Mouse (Mus musculus) v-Abl transformed pro-B cells (cell line): Measurements from ENCODE around the gene Ap2a1.

Source experiments
- in situ Hi-C, 2 experiments: fragments of 400-800 bp; cut with MboI; formaldehyde crosslinking; loops; one replicate each; pipeline ENCODE4 v1.15.1; 2025; ENCODE audit not compliant: unreplicated experiment in 2 of 2

Ap2a1 gene

DNA sequence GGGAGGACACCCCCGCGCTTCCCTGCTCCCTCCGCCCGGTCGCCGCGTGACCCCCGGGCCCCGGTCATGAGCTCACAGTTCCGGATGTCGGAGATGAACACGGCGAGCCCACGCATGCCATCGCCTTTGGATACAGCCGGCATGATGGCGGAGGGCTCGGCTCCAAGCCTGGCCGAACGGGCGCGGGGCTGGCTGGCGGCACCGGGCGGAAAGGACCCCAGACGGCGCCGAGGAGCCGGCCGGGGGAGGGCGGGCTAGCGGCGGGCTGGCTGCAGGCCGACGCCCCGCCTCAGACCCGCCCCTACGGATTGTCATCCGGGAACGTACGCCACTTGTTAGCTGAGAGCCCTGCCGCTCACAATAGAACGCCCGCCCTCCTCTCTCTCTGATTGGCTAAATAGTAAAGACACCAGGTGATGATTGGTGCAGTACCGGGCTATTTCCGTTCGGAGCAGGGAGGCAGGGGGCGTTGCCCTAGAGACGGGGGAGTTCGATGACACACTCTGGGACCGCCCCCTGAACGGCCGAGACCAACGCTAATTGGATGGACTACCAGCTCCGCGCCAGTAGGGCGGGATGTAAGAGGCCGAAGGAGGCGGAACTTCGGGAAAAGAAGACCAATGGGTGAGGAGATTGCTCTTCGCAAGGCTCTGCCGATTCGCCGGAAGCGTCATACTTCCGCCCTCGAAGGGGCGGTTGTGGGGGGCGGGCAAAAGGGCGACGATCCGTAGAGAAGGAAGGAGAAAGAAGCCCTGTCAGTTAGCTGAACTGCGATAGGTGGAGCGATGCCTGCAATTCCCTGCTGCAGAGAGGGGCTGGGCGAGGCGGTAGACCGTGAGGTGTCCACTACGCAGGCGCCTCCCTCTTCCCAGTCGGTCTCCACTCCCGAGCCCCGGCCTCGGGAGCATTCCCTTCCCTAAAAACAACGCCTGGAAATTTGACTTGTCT, at the start of gene Ap2a1:
Gene Ap2a1 (minus strand): TSS at position 293 of the 948 bp plus-strand sequence.
- in situ Hi-C loops: loop anchor here in 1 of 2 experiments (25.0 kb wide), 1 partner anchor 1242 kb away; the partner anchor contains the start of gene Klk14

DNA sequence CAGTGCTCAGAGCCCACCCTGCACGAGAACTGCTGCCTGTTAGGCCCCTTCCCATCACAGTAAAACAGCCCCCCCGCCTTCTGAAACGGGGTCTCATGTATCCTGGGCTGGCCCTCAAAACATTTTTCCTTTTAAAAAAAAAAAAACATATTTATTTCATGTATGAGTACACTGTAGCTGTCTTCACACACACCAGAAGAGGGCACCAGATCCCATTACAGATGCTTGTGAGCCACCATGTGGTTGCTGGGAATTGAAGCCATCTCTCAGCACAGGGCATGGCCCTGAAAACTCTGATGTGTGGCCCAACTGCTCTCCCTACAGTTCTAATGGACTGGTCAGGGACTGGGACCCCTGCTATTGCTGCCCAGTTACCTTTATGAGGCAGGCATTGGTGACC, 49.0 kb upstream of the Ap2a1 start:
- in situ Hi-C loops: no loop called here

DNA sequence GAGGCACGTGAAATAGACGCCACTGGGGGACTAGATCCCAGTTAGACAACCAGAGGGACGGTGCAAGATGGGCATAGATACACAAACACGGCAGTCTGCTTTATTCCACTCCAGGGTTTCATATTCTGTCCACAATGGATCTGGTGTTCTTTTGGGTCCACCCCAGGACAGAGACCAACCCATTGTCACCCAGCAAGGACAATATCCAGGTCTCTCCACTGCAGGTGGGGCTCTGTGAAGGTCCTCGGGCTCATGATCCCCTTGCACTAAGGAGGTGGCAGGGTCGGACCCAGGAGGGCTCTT, 45.8 kb upstream of the Ap2a1 start:
- in situ Hi-C loops: no loop called here

DNA sequence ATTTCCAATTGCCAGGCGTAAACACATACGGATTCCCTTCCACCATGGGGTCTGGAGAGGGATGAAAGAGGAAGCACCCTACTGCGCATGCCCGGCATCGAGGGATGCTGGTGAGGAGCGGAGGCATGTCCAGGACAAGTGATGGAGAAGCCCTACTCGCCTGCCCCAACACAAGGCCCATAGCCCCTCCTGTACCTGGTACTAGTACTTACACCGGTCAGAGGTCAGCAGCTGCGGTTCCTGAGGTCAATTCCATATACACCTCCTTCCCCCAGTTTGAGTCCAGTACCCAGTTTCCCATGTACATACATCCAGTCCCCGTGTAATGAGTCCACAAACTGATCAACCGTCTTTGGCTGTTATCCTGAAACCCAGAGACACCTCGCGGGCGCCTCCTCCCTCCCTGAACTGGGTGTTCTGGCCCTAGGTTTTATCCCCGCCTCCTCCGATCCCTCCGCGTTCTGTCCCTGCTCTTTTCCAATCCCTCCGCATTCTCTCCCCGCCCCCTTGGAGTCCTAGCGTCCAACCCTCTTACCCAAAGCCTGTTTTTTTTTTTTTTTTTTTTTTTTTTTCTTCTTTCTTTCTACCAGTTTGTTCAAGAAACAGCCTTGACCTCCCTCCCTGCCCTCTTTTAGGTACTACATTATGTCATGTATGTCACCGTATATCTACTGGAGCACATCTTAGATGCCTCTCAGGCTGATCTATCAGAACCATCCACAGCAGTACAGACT, 45.3 kb upstream of the Ap2a1 start, which contains the start of gene Cpt1c:
Gene Cpt1c (minus strand): TSS at position 469 of the 734 bp plus-strand sequence.
- in situ Hi-C loops: loop anchor here in 1 of 2 experiments (25.0 kb wide), 1 partner anchor 712 kb away; the partner anchor contains the start of genes Acp4 and Gm15517

DNA sequence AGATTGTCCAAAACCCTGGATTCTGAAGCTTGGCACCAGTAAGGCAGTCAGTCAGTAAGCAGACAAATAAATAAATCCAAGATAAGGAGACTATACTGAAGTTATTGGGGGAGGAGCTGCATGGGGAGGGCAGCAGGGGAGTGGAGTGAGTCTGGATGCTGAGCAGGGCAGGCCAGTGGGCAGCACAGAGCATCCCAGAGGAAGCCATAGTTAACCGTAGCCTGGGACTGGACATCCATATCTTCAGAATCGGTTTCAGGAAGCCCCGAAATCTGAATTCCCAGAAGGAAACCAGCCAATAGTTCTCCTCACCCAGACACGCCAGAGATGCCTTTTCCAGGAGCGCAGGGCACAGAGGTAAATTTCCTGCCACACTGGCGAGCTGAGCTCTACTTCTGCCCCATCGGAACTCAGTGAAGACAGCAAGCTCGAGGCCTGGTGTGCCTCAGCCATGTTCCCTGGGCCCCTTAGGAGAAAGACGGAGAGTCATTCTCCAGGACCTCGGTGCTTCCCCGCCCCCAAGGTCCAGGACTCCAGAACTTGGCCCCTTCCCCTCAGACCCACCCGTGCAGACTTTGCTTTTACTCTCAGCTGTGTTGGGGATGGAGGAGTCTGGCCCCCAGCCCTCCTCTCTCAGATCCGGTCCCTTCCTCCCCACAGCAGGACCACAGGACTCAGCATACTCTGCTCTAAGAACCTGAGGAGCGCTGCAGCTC, 44.3 kb upstream of the Ap2a1 start:
- in situ Hi-C loops: loop anchor here in 1 of 2 experiments (25.0 kb wide), 1 partner anchor 711 kb away; the partner anchor contains the start of genes Acp4 and Gm15517

DNA sequence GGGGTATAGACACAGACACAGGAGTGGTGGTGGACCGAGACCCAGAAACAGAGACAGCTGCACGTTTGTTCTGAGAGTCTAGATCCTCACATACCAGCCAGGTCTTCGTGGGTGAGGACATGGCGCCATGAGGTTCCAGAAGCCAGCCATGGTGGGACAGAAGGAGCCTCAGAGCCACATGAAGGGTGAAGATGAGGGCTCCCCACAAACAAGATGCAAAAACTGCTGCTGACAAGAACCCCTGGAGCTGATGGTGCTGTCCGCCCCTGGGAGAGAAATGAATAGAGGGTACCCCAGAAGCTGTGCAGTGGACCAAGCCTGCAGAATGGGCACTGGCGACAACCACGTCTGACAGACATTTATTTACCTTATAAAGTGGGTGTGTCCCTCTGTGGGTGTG, 41.8 kb upstream of the Ap2a1 start:
- in situ Hi-C loops: loop anchor here in 1 of 2 experiments (25.0 kb wide), 1 partner anchor 709 kb away; the partner anchor contains the start of genes Acp4 and Gm15517

DNA sequence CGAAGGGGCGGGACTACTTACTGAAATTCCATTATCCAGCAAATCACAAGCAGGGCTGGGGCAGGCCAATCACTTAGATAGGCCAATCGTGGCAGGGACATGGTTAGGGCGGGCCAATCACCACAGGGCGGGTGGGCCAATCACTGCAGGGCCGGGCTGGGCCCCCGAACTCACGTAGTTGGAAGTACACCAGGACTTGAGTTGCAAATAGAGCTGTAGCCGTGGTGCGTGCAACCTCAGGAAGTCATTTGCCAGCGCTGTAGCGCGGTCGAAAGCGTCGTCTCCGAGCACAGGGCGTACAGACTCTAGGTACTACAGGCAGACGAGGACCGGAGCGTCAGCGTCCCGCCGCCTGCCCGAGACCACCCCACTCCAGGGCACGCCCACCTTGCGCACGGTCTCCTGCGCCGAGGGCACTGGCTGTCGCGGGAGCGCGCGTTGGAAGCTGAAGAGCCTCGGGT, 41.0 kb upstream of the Ap2a1 start:
- in situ Hi-C loops: loop anchor here in 1 of 2 experiments (25.0 kb wide), 1 partner anchor 708 kb away; the partner anchor contains the start of genes Acp4 and Gm15517

DNA sequence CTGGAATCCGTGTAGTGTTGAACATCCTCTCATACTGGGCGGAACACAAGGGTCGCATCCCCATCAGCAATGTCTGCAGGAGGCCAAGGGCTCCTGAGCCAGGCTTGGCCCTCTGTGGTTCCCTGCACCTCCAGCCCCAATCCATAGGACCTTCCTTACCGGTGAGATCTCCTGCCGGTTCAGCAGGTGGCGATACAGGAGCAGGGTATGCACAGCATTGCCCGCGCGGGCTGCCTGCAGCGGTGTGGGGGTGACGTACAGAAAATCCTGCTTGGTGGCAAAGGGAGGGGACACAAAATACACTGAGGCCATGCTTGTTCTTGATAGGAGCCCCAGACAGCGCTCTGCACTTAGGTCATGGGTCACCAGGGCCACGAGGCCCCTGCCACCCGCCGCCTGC, 37.3 kb upstream of the Ap2a1 start:
- in situ Hi-C loops: loop anchor here in 1 of 2 experiments (25.0 kb wide), 1 partner anchor 704 kb away; the partner anchor contains the start of genes Acp4 and Gm15517

DNA sequence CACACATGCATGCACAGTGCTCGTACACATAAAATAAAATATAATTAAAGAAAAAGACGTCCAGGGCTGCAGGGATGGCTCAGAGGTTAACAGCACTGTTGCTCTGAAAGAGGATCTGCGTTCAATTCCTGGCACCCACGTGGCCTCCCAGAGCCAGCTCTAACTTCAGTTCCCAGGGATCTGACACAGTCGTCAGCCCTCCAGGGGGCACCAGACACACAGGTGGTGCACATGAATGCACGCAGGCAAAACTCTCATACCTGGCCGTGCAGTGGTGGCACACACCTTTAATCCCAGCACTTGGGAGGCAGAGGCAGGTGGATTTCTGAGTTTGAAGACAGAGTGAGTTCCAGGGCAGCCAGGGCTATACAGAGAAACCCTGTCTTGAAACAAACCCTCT, 36.7 kb upstream of the Ap2a1 start:
- in situ Hi-C loops: loop anchor here in 1 of 2 experiments (25.0 kb wide), 1 partner anchor 704 kb away; the partner anchor contains the start of genes Acp4 and Gm15517

DNA sequence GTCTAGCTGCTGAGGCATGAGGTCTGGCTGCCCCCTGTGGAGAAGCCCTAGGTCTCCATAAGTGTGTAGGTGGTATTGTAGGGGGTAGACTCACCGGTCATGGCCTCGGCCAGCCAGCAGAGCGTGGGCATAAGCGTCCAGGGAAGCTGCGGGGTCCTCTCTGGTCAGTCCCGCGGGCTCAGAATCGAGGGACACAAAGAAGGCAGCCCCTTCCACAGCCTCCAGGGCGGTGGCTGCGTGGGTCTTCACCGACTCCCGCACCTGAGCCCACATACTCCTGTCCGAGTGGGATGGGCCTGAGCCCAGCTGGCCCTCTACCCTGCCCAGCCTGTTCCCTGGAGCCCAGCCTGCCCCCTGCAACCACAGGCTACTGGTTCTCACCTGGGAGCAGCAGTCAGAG, 35.7 kb upstream of the Ap2a1 start:
- in situ Hi-C loops: loop anchor here in 1 of 2 experiments (25.0 kb wide), 1 partner anchor 703 kb away; the partner anchor contains the start of genes Acp4 and Gm15517

DNA sequence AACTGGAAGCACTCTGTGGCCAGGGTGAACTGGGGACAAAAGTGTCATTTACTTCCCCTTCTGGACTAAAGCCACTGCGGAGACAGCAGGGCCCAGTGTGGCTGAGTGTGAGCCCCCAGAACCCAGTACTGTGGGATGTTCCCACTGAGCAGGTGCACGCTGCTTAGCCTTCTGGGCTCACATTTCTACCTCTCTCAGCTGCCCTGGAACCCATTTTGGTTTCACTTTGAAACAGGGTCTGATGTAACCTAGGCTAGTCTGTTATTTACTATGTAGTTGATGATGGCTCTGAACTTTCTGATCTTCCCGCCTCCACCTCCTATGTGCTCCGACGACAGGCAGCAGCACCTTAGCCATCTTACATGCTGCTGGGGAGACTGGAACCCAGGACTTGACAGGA, 33.5 kb upstream of the Ap2a1 start:
- in situ Hi-C loops: loop anchor here in 1 of 2 experiments (25.0 kb wide), 1 partner anchor 701 kb away; the partner anchor contains the start of genes Acp4 and Gm15517

DNA sequence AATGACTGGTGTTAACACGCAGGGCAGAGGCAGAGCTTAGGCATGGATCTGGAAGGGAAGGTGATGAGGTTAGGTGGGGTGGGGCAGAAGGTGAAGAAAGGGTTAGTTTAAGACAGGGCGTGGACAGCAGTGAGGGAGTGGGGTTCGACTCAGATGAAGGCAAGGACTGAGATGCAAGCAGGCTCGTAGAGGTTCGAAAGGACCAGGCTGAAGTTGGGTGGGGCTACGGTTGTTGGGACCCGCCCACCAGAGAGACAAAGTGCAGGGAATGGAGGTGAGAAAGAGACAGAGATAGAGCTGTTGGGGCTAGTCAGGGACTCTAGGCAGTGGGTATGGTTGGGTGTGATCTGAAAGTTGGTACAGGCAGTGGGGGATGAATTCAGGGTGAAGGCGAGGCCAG, 33.0 kb upstream of the Ap2a1 start:
- in situ Hi-C loops: loop anchor here in 1 of 2 experiments (25.0 kb wide), 1 partner anchor 700 kb away; the partner anchor contains the start of genes Acp4 and Gm15517

DNA sequence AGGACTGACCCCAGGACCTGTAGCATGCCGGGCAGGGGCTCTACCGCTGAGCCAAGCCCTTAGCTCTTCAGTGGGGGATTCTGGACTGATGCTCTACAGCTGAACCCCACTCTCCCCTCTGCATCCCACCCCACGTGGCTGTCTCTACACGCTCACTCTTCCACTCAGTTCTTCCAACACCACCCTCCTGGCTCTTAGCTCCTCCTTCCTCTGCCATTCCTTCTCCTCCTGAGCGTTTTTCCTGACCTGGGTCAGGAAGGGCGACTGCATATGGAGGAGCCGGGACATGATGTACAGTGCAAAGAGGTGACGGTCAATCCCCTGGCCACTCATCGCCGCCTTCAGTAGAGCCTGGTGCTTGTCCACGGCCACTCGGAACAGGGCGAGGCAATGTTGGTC, 31.2 kb upstream of the Ap2a1 start:
- in situ Hi-C loops: loop anchor here in 1 of 2 experiments (25.0 kb wide), 1 partner anchor 698 kb away; the partner anchor contains the start of genes Acp4 and Gm15517

DNA sequence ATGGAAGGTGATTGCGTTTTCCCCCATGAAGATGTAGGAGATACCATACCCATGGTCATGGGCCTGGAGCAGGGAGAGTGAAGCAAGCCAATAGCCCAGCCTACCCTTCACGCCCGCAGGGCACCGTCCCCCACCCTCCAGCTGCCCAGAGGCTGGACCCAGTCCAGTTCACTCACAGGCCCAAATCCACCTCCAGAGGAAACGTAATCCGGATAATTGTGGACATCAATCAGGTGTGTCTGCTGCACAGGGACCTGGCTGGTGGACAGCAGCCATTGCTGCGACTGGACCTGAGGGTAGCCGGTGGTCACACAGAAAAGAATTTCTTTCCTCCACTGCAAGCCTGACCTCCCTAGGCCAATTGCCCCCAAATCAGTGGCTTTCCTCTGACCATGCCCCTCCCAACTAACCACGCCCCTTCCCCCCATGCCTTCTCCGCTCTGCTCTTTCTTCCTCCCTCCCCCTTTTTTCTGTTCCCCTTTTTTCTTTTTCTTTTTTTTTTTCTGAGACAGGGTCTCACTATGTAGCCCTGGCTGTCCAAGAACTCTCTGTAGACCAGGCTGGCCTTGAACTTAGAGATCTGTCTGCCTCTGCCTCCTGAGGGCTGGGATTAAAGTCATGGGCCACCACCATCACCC, 30.7 kb upstream of the Ap2a1 start:
- in situ Hi-C loops: loop anchor here (5.0 to 25.0 kb wide), 5 partner anchors 38 to 698 kb away; partner anchors contain the start of genes Acp4 (in 1 of the 2), Fuz (in 1 of the 2), Gm15517 (in 1 of the 2) and Med25 (in 1 of the 2)

DNA sequence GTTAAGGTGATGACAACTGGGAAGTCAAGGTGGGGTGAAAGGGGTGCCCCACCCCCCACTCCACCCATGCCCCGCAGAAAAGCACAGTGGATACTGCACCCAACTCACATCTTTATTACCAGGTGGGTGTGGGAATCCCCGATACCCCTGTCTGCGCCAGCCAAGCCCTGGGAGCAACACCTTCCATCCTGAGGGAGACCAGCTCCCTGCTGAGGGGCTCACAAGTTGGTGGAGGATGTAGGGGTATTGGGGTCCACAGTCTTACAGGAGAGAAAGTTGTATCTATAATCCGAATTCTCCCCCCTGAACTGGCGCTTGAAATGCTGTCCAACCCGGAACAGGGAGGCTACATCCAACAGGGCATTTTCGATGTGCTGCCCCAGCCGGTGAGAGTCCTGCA, 30.0 kb upstream of the Ap2a1 start:
- in situ Hi-C loops: loop anchor here (5.0 to 25.0 kb wide), 5 partner anchors 37 to 697 kb away; partner anchors contain the start of genes Acp4 (in 1 of the 2), Fuz (in 1 of the 2), Gm15517 (in 1 of the 2) and Med25 (in 1 of the 2)

DNA sequence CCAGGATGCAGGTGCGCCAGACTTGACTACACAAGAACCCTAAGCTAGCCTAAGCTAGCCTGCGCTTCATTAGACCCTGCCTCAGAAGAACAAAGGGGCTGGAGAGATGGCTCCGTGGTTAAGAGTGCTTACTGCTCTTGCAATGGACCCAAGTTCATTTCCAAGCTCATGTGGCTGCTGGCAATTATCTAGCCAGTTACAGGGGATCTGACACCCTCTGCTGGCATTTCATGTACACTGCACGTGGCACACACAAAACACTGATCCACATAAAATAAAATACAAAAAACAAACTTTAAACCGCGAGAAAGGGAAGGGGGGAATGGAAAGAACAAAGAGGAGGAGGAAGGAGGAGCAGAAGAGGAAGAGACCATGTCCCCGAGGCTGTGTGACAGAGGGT, 28.9 kb upstream of the Ap2a1 start:
- in situ Hi-C loops: loop anchor here (5.0 to 25.0 kb wide), 5 partner anchors 36 to 696 kb away; partner anchors contain the start of genes Acp4 (in 1 of the 2), Fuz (in 1 of the 2), Gm15517 (in 1 of the 2) and Med25 (in 1 of the 2)

DNA sequence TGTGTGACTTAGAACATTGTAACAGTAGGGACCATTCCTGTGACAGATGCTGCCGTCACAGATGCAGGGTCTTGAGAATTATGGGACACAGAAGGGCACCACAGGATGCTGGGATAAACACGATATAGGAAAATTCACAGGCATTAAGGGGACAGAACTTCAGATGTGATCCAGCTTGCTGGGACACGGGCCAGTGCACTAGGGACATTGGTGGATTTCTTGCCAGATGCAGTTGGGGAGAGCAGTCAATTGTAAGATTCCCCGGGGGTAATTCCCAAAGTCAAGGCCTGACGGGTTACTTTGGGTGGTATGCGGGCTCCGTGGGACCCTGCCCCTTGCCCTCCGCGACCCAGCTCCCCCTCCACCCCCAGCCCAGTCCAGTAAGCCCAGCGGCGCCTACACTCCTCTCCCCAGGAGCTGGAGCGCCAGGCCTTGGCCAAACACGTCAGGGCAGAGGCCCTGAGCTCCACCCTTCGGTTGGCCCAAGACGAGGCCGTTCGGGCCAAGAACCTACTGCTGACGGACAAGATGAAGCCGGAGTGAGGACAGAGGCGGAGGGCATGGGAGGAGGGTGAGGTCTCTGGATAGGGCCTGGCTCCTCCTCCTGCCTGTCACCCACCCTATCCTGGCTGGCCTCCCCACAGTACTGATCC, 28.0 kb upstream of the Ap2a1 start:
- in situ Hi-C loops: loop anchor here (5.0 to 25.0 kb wide), 5 partner anchors 35 to 695 kb away; partner anchors contain the start of genes Acp4 (in 1 of the 2), Fuz (in 1 of the 2), Gm15517 (in 1 of the 2) and Med25 (in 1 of the 2)

DNA sequence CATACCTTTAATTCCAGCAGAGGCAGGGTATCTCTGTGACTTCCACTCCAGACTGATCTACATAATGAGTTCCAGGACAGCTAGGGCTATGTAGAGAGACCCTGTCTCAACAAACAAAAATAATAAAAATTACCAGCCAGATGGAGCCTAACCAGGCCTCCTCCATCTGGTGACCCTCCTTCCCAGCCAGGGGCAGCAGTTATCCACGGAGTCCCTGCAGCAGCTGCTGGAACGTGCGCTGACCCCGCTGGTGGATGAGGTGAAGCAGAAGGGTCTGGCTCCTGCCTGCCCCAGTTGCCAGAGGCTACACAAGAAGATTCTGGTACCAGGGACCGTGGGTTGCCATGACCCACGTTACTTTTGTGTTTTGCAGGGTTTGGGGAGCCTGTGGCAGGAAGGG, 27.0 kb upstream of the Ap2a1 start:
- in situ Hi-C loops: loop anchor here (5.0 to 25.0 kb wide), 5 partner anchors 34 to 694 kb away; partner anchors contain the start of genes Acp4 (in 1 of the 2), Fuz (in 1 of the 2), Gm15517 (in 1 of the 2) and Med25 (in 1 of the 2)
